Comparison of ENCODE assay signal across 30 mouse cellular contexts in the genomic region with DNA sequence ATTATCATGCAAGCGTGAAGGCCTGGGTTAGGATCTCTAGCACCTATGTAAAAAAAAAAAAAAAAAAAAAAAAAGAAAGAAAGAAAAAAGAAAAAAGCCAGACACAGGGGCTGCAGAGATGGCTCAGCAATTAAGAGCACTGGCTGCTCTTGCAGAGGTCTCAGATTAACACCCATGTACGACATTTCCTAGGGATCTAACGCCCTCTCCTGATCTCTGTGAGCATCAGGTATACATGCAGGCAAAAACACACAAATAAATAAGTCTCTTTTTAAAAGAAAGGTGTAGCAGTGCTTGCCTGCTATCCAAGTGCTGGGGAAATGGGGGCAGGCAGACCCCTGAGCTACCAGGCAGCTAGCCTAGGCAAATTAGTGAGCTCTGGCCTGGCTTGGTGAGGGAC. TPM values are rescaled to one million over a fixed set of nuclear protein-coding genes. Genes with fewer than 3 reads are reported as not detected.
DNase-seq lines count a peak whose midpoint lies in the region; TF ChIP-seq lines count a peak whose summit lies in the region.
"Had no signal": no experiment of that assay in that cellular context is flagged by ENCODE, and none has a peak within 500 bp of the region (broad histone marks: within the 10 kb centered on the region; RNA-seq: fewer than 3 reads in every experiment).

No protein-coding gene starts in this region.

- H3K4me1 ChIP-seq in MEL (ENCODE audit: control insufficient read depth in 1 of 2, insufficient read depth in 2 of 2, low read length in 2 of 2), result no peaks in the 10 kb centered on the region

- no peaks in the 10 kb centered on the region for H3K36me3 ChIP-seq in MEL (ENCODE audit: control insufficient read depth in 1 of 2, insufficient read depth in 2 of 2, low read length in 2 of 2)
- H3K36me3 ChIP-seq: embryonic facial prominence, embryonic 13.5 days; embryonic facial prominence, embryonic 15.5 days; forebrain, embryonic 10.5 days; forebrain, embryonic 12.5 days; G1E had no signal

- peaks cover 0 to 1% of the 10 kb centered on the region in 2 experiments; a peak in 1 of 4 replicates for H3K27me3 ChIP-seq in MEL (ENCODE audit: control insufficient read depth in 1 of 2, insufficient read depth in 2 of 2, low read length in 2 of 2)
- H3K27me3 ChIP-seq: embryonic facial prominence, embryonic 13.5 days; embryonic facial prominence, embryonic 15.5 days; forebrain, embryonic 12.5 days had no signal

- no peak overlapping the region for H3K4me3 ChIP-seq in MEL (ENCODE audit: control insufficient read depth in 1 of 2, insufficient read depth in 1 of 2, low read depth in 2 of 2, low read length in 2 of 2)
- H3K4me3 ChIP-seq: embryonic facial prominence, embryonic 13.5 days; embryonic facial prominence, embryonic 15.5 days; erythroblast, embryonic 14.5 days; forebrain, embryonic 10.5 days; forebrain, embryonic 12.5 days had no signal

- no peaks in the 10 kb centered on the region for H3K9me3 ChIP-seq in MEL (replicated peaks; ENCODE audit: insufficient read depth, low read length)
- H3K9me3 ChIP-seq: embryonic facial prominence, embryonic 13.5 days; embryonic facial prominence, embryonic 15.5 days; forebrain, embryonic 10.5 days; forebrain, embryonic 12.5 days; G1E had no signal

- H3K27ac ChIP-seq in MEL (ENCODE audit: control insufficient read depth, low read depth, low read length), result no peak overlapping the region
- H3K27ac ChIP-seq: embryonic facial prominence, embryonic 13.5 days; embryonic facial prominence, embryonic 15.5 days; forebrain, embryonic 10.5 days; forebrain, embryonic 12.5 days had no signal

- TF ChIP-seq CTCF in MEL (IDR thresholded peaks at IDR 0.05 in 2 of 3, conservative IDR thresholded peaks at IDR 0.05 in 1 of 3; ENCODE audit: control insufficient read depth in 1 of 3, insufficient read depth in 1 of 3, low read depth in 2 of 3, low read length in 3 of 3, poor library complexity in 1 of 3, severe bottlenecking in 1 of 3), result peak in 2 of 3 experiments; percentile 5 to 55; a peak in 2 of 6 replicates

- peak; percentile 1 for DNase-seq in gastrocnemius, postnatal 10 days
- DNase-seq in gastrocnemius, adult 8-10 months (ENCODE audit: low spot score in 2 of 2), result no peak
- DNase-seq in 416B (ENCODE audit: low read depth) (peak; percentile 48), MEL (ENCODE audit: low read depth, low spot score) (peak; percentile 44)
- no peak for DNase-seq in heart, adult 18-20 months
- DNase-seq: adrenal gland, adult 2 months; adrenal gland, postnatal 10 days; adrenal gland, postnatal 25 days; B cell, adult 2 months; cerebellum, adult 11 months; cerebellum, adult 18-20 months; cerebellum, adult 8-10 months; cerebellum, adult 9-11 months; cerebellum, postnatal 14 days; cerebellum, postnatal 36 days; embryo, embryonic 11 days had no signal

- no peak for TF ChIP-seq POLR2A in MEL (IDR thresholded peaks at IDR 0.05; ENCODE audit: control insufficient read depth in 1 of 2, insufficient read depth in 1 of 2, low read depth in 1 of 2, low read length in 2 of 2, poor library complexity in 1 of 2)

- no peak for TF ChIP-seq EP300 in MEL (IDR thresholded peaks at IDR 0.05; ENCODE audit: low read depth in 1 of 2, low read length in 2 of 2)

- H3K79me2 ChIP-seq in MEL (ENCODE audit: control insufficient read depth, insufficient read depth, low read length, poor library complexity), result no peaks in the 10 kb centered on the region

- peak; percentile 61 for TF ChIP-seq RAD21 in MEL (IDR thresholded peaks at IDR 0.05; ENCODE audit: low read depth, low read length)

- no peak overlapping the region for H3K9ac ChIP-seq in MEL (ENCODE audit: control insufficient read depth, low read depth, low read length, poor library complexity, severe bottlenecking)
- H3K9ac ChIP-seq: embryonic facial prominence, embryonic 13.5 days; embryonic facial prominence, embryonic 15.5 days; forebrain, embryonic 12.5 days had no signal

TF ChIP-seq in MEL, 35 proteins besides CTCF, POLR2A, EP300 and RAD21:
- TF ChIP-seq SMC3 (IDR thresholded peaks at IDR 0.05; ENCODE audit: low read depth, low read length), result peak; percentile 56
- no peak for TF ChIP-seq USF1 (IDR thresholded peaks at IDR 0.05; ENCODE audit: low read depth, low read length)
- peak; percentile 47 for TF ChIP-seq ZC3H11A (IDR thresholded peaks at IDR 0.05; ENCODE audit: low read depth, low read length)

RNA-seq across cellular contexts. Expression of gene Siglec1, which starts 15.0 kb away (rescaled TPM):
- 1 to 10 TPM; 1.2 to 1.4 TPM for total RNA-seq in gastrocnemius, postnatal 10 days (2021)
- total RNA-seq in gastrocnemius, adult 8-10 months (2022), result under 1 TPM; 0.19 to 0.72 (median 0.47) TPM
- total RNA-seq in MEL (2012; rRNA removed), result 0.04 TPM in 1 of 2 replicates, not detected in the other
- under 1 TPM in 1 of 2 experiments, not detected in 1; 0.07 TPM for polyA plus RNA-seq in MEL (2012; ENCODE audit: insufficient read depth in 1 of 2, insufficient read length in 2 of 2, low read depth in 1 of 2, low replicate concordance in 2 of 2, missing spikeins in 1 of 2)
- 1 to 10 TPM; 1.9 to 6.5 TPM for total RNA-seq in heart, adult 18-20 months (2021)
- total RNA-seq: CH12.LX had no signal
- polyA plus RNA-seq: CD4-positive, CD25-positive, alpha-beta regulatory T cell, adult 4 months; G1E had no signal

RNA-seq across cellular contexts. Expression of gene Hspa12b, which starts 25.6 kb away (rescaled TPM):
- 10 to 100 TPM; 18.3 to 25.0 TPM for total RNA-seq in gastrocnemius, postnatal 10 days (2021)
- total RNA-seq in gastrocnemius, adult 8-10 months (2022), result 1 to 10 TPM; 6.8 to 9.2 (median 6.9) TPM
- total RNA-seq in MEL (2012; rRNA removed), result 0.04 and 0.07 TPM in 2 replicates
- 1 to 10 TPM in 1 of 2 experiments, not detected in 1; 1.2 TPM for polyA plus RNA-seq in MEL (2012; ENCODE audit: insufficient read depth in 1 of 2, insufficient read length in 2 of 2, low read depth in 1 of 2, low replicate concordance in 2 of 2, missing spikeins in 1 of 2)
- 10 to 100 TPM; 30.6 to 30.7 TPM for total RNA-seq in heart, adult 18-20 months (2021)
- polyA plus RNA-seq: CD4-positive, CD25-positive, alpha-beta regulatory T cell, adult 4 months had no signal

RNA-seq across cellular contexts. Expression of gene Gm11037, which starts 31.8 kb away (rescaled TPM):
- total RNA-seq in gastrocnemius, postnatal 10 days (2021), result not detected
- total RNA-seq in gastrocnemius, adult 8-10 months (2022), result not detected
- not detected in 2 replicates for total RNA-seq in MEL (2012; rRNA removed)
- not detected for polyA plus RNA-seq in MEL (2012; ENCODE audit: insufficient read depth in 1 of 2, insufficient read length in 2 of 2, low read depth in 1 of 2, low replicate concordance in 2 of 2, missing spikeins in 1 of 2)
- total RNA-seq in heart, adult 18-20 months (2021), result not detected
- total RNA-seq: adrenal gland, adult 2 months; adrenal gland, postnatal 10 days; adrenal gland, postnatal 25 days; adrenal gland, postnatal 4 days; CH12.LX; common myeloid progenitor, adult 5-6 weeks; G1E had no signal
- polyA plus RNA-seq: adrenal gland, adult 2 months; brain, embryonic 14.5 days; CD4-positive, CD25-positive, alpha-beta regulatory T cell, adult 4 months; embryonic facial prominence, embryonic 11.5 days; embryonic facial prominence, embryonic 13.5 days; embryonic facial prominence, embryonic 15.5 days; erythroblast, embryonic 14.5 days; forebrain, embryonic 10.5 days; forebrain, embryonic 12.5 days; forebrain, embryonic 14.5 days; forebrain, embryonic 16.5 days; G1E had no signal

RNA-seq across cellular contexts. Expression of gene Adam33, which starts 37.9 kb away (rescaled TPM):
- 1 to 10 TPM; 3.7 to 5.9 TPM for total RNA-seq in gastrocnemius, postnatal 10 days (2021)
- 1 to 10 TPM in 3 of 4 experiments, under 1 TPM in 1; 0.82 to 1.8 (median 1.3) TPM for total RNA-seq in gastrocnemius, adult 8-10 months (2022)
- total RNA-seq in MEL (2012; rRNA removed), result 0.12 TPM in 1 of 2 replicates, not detected in the other
- polyA plus RNA-seq in MEL (2012; ENCODE audit: insufficient read depth in 1 of 2, insufficient read length in 2 of 2, low read depth in 1 of 2, low replicate concordance in 2 of 2, missing spikeins in 1 of 2), result under 1 TPM in 1 of 2 experiments, not detected in 1; 0.28 TPM
- total RNA-seq in heart, adult 18-20 months (2021), result 1 to 10 TPM; 1.3 to 1.9 TPM
- total RNA-seq: common myeloid progenitor, adult 5-6 weeks had no signal
- polyA plus RNA-seq: G1E had no signal

RNA-seq across cellular contexts. Expression of gene 1700037H04Rik, which starts 58.4 kb away (rescaled TPM):
- total RNA-seq in gastrocnemius, postnatal 10 days (2021), result 1 to 10 TPM; 7.2 to 9.3 TPM
- 1 to 10 TPM; 2.6 to 5.9 (median 4.4) TPM for total RNA-seq in gastrocnemius, adult 8-10 months (2022)
- total RNA-seq in MEL (2012; rRNA removed), result 38.2 and 45.5 TPM in 2 replicates
- 10 to 100 TPM in 1 of 2 experiments, not detected in 1; 72.6 TPM for polyA plus RNA-seq in MEL (2012; ENCODE audit: insufficient read depth in 1 of 2, insufficient read length in 2 of 2, low read depth in 1 of 2, low replicate concordance in 2 of 2, missing spikeins in 1 of 2)
- 10 to 100 TPM in 1 of 2 experiments, 1 to 10 TPM in 1; 9.7 to 17.7 TPM for total RNA-seq in heart, adult 18-20 months (2021)

Comparison
In these comparisons a context has a peak if more than half of its experiments do, and no peak if none do; other contexts are left out.
1. DNase-seq: peak in gastrocnemius, postnatal 10 days (single experiment), 416B (single experiment) and MEL (single experiment); none in gastrocnemius, adult 8-10 months (0 of 2) and heart, adult 18-20 months (0 of 2).